Mouse (Mus musculus): ENCODE results near the gene Naip2. TPM values are rescaled to one million over a fixed set of nuclear protein-coding genes. Genes with fewer than 3 reads are reported as not detected.
A peak's percentile ranks its signal among the peaks of the same experiment; 100 is the strongest.

The Naip2 gene
- polyA plus RNA-seq, 1 experiment: not detected

GRCm38 (mm10) chr13:100107652-100108472, 94.0 kb downstream of the Naip2 start, which contains the start of gene Serf1:
Serf1 (plus strand) TSS chr13:100108012.
- no peak within 1 kb of the TSS for H3K27ac ChIP-seq (ENCODE audit: insufficient read depth, low read depth, low read length)
- H3K4me1 ChIP-seq (ENCODE audit: control insufficient read depth, insufficient read depth, low read length): peaks cover 5% of the 10 kb centered on the region
- under 1% methylated on average over 76 of the region's 76 CpGs for WGBS
- TF ChIP-seq POLR2A (IDR thresholded peaks at IDR 0.05; ENCODE audit: insufficient read depth, low read depth, low read length) (peak; percentile 69), CTCF (IDR thresholded peaks at IDR 0.05; ENCODE audit: insufficient read depth, low read depth, low read length) (no peak)
- H3K4me3 ChIP-seq (ENCODE audit: insufficient read depth, low read depth, low read length): peak within 1 kb of the TSS; percentile 79

- TF ChIP-seq CTCF (IDR thresholded peaks at IDR 0.05; ENCODE audit: insufficient read depth, low read depth, low read length) (no peak), POLR2A (IDR thresholded peaks at IDR 0.05; ENCODE audit: insufficient read depth, low read depth, low read length) (peak; percentile 71)
- under 1% methylated on average over 40 of the region's 44 CpGs for WGBS
These were observed 98.1 kb downstream of the Naip2 start, which contains the start of gene Bdp1 for GRCm38 (mm10) chr13:100103748-100104254. Bdp1 (minus strand) TSS chr13:100104070.

GRCm38 (mm10) chr13:100103052-100103658, 98.7 kb downstream of the Naip2 start:
- TF ChIP-seq POLR2A (IDR thresholded peaks at IDR 0.05; ENCODE audit: insufficient read depth, low read depth, low read length): no peak
- no peak for TF ChIP-seq CTCF (IDR thresholded peaks at IDR 0.05; ENCODE audit: insufficient read depth, low read depth, low read length)
- Histone ChIP-seq H3K4me3 (ENCODE audit: insufficient read depth, low read depth, low read length) (peak overlapping the region; percentile 82), H3K4me1 (ENCODE audit: control insufficient read depth, insufficient read depth, low read length) (peaks cover 3% of the 10 kb centered on the region), H3K27ac (ENCODE audit: insufficient read depth, low read depth, low read length) (no peak overlapping the region)
- 2% methylated on average over 15 of the region's 15 CpGs for WGBS

More at GRCm38 (mm10) chr13:100103748-100104254, 98.1 kb downstream of the Naip2 start, which contains the start of gene Bdp1:
- peak within 1 kb of the TSS; percentile 82 for H3K4me3 ChIP-seq (ENCODE audit: insufficient read depth, low read depth, low read length)
- H3K4me1 ChIP-seq (ENCODE audit: control insufficient read depth, insufficient read depth, low read length): peaks cover 8% of the 10 kb centered on the region
- no peak within 1 kb of the TSS for H3K27ac ChIP-seq (ENCODE audit: insufficient read depth, low read depth, low read length)

- 88% methylated on average over 6 of the region's 6 CpGs for WGBS
- 0 out of 2 replicates have a peak, but pooled peaks cover 3% of the 10 kb centered on the region for H3K4me1 ChIP-seq (ENCODE audit: control insufficient read depth, insufficient read depth, low read length)
- H3K4me3 ChIP-seq (ENCODE audit: insufficient read depth, low read depth, low read length): no peak overlapping the region
- TF ChIP-seq CTCF (IDR thresholded peaks at IDR 0.05; ENCODE audit: insufficient read depth, low read depth, low read length) (no peak), POLR2A (IDR thresholded peaks at IDR 0.05; ENCODE audit: insufficient read depth, low read depth, low read length) (no peak)
- H3K27ac ChIP-seq (ENCODE audit: insufficient read depth, low read depth, low read length): no peak overlapping the region
These were observed 103.1 kb downstream of the Naip2 start for GRCm38 (mm10) chr13:100098808-100099207.

Other genes with a start within 250 kb of the Naip2 start
- not detected in 2 replicates for gene Mccc2, start 186.5 kb downstream of the Naip2 start, polyA plus RNA-seq (2012; ENCODE audit: insufficient read depth, insufficient read length, low replicate concordance, missing spikeins)
- gene Bdp1, start 98.0 kb downstream of the Naip2 start, polyA plus RNA-seq (2012; ENCODE audit: insufficient read depth, insufficient read length, low replicate concordance, missing spikeins): 52.5 TPM in 1 of 2 replicates, not detected in the other
- gene Serf1, start 94.1 kb downstream of the Naip2 start, polyA plus RNA-seq (2012; ENCODE audit: insufficient read depth, insufficient read length, low replicate concordance, missing spikeins): not detected in 2 replicates
- not detected in 2 replicates for gene Smn1, start 77.2 kb downstream of the Naip2 start, polyA plus RNA-seq (2012; ENCODE audit: insufficient read depth, insufficient read length, low replicate concordance, missing spikeins)
- not detected in 2 replicates for gene Naip5, start 44.2 kb upstream of the Naip2 start, polyA plus RNA-seq (2012; ENCODE audit: insufficient read depth, insufficient read length, low replicate concordance, missing spikeins)
- gene Naip6, start 115.6 kb upstream of the Naip2 start, polyA plus RNA-seq (2012; ENCODE audit: insufficient read depth, insufficient read length, low replicate concordance, missing spikeins): not detected in 2 replicates

All from olfactory bulb, adult 2 months (tissue).